Mouse (Mus musculus) embryonic fibroblast, embryonic 13.5 days (primary cell): ENCODE measurements around the gene Cfap97d1.

ENCODE experiments used
- CTCF ChIP-seq: IDR thresholded peaks from 2 replicates; pipeline ENCODE4 v1.5.1; 2011; ENCODE audit warnings: mild to moderate bottlenecking, control low read depth, low read length, moderate library complexity, borderline replicate concordance; ENCODE audit not compliant: insufficient read depth
- POLR2A ChIP-seq: IDR thresholded peaks from 2 replicates; pipeline ENCODE4 v1.6.1; 2011; ENCODE audit warnings: low read depth, mild to moderate bottlenecking, control low read depth, low read length, moderate library complexity

DNA sequence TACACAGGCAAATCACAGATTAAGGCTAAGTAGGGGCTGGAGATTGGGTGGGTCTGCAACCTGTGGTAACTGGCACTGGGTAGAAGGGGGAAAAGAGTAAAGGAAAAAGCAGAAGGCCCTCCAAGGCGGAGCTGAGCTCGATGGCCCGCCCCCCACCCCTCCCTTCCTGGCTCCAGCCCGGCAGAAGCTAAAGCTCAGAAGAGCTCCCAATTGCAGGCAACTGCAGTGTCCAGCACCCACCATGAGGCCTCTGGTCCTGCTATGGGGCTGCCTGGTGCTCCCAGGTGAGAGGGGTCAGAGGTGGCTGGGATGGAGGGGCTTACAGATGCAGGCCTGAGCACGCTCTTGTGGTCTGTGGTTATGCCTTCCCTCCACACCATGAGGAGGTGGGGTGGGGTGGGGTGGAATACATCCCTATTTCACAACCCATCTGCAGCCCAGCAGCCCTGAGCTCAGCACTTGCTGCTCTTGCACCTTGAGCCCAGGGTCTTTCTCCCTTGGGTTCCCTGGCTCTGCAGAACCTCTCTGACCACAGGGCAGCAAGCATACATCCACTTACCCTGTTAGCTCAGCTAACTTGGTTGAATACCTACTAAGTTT lies 57.4 kb downstream of the Cfap97d1 start, which contains the start of gene Cd300lg:
- TF ChIP-seq CTCF (no peak), POLR2A (no peak)
